Mouse (Mus musculus) kidney, adult 2 months (tissue): ENCODE data around the gene Kcnv2. TPM values are rescaled to one million over a fixed set of nuclear protein-coding genes. Genes with fewer than 3 reads are reported as not detected.
A peak's percentile ranks its signal among the peaks of the same experiment; 100 is the strongest.

Source experiments
- DNase-seq: peaks from one replicate; pipeline ENCODE4 v3.0.0; 2021
- H3K27ac ChIP-seq: fragments of 200-500 bp; 2 replicates; pipeline ENCODE4 v1.5.1; 2012; ENCODE audit warnings: low read depth, low read length, control low read depth, inconsistent platforms; ENCODE audit not compliant: insufficient read depth
- H3K27me3 ChIP-seq: fragments of 200-500 bp; replicated peaks from 2 replicates; pipeline ENCODE4 v1.6.1; 2012; ENCODE audit warnings: mild to moderate bottlenecking, moderate library complexity, low read length, inconsistent platforms; ENCODE audit not compliant: control insufficient read depth, insufficient read depth
- H3K36me3 ChIP-seq: fragments of 200-500 bp; 2 replicates; pipeline ENCODE4 v1.6.1; 2012; ENCODE audit warnings: mild to moderate bottlenecking, moderate library complexity, low read length, inconsistent platforms; ENCODE audit not compliant: control insufficient read depth, insufficient read depth
- H3K4me1 ChIP-seq: fragments of 200-500 bp; 2 replicates; pipeline ENCODE4 v1.6.1; 2011; ENCODE audit warnings: low read length; ENCODE audit not compliant: control insufficient read depth, insufficient read depth
- H3K4me3 ChIP-seq: fragments of 200-500 bp; 2 replicates; pipeline ENCODE4 v1.5.1; 2011; ENCODE audit warnings: mild to moderate bottlenecking, low read depth, low read length, control low read depth; ENCODE audit not compliant: insufficient read depth
- CTCF ChIP-seq: fragments of 200-500 bp; conservative IDR thresholded peaks from 2 replicates; pipeline ENCODE4 v1.5.1; 2011; ENCODE audit warnings: low read depth, mild to moderate bottlenecking, control low read depth, low read length, moderate library complexity, mixed read lengths; ENCODE audit not compliant: insufficient read depth, insufficient read length
- POLR2A ChIP-seq: fragments of 200-500 bp; IDR thresholded peaks from one replicate; pipeline ENCODE4 v1.6.1; 2011; ENCODE audit warnings: low read depth, low read length, control low read depth
- WGBS: fragments of 180-500 bp; shearing (Covaris S2); methylation state at CpG from one replicate; pipeline ENCODE4 v1.1.7; 2018; 5-methylcytosine and 5-hydroxymethylcytosine counted together
- polyA plus RNA-seq: library from polyadenylated mRNA; depleted of rRNA; stranded (reverse); fragments of >200 nt; gene quantifications from 2 replicates; pipeline ENCODE4 v1.2.3, GENCODE M21; 2012

The Kcnv2 gene
- polyA plus RNA-seq, 1 experiment: 0.02 TPM

DNA sequence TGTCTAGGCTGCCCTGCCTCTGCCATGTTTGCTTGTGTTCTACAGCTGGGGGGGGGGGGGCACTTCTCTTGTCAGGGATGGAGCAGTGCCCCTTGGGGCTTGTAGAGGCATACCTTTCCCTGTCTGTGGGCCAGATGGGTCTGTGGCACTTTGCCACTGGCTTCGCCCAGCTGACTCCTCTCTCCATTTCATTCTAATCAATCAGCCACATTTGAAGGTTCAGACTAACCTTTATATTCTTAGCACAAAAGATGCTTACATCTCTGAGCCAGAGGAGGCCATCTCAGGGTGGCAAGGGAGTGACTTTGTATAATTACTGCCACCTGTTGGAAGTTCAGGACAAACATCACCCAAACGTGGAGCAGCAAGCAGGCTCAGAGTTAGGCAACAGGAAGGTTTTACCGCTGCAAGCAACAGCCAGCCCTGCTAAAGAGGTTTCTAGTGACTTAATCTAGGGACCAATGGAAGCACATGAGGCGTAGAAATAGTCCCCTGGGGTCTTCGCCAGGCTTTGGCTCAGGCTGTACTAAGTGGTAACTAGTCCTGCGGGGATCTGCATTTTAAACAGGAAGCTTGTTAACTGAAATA, 9.9 kb downstream of the Kcnv2 start:
- DNase-seq: no peak
- WGBS: 73% methylated on average over 6 of the region's 6 CpGs
- no peaks in the 10 kb centered on the region for H3K4me1 ChIP-seq
- TF ChIP-seq CTCF (peak; percentile 47), POLR2A (no peak)
- no peaks in the 10 kb centered on the region for H3K27me3 ChIP-seq
- H3K27ac ChIP-seq: no peak overlapping the region
- H3K36me3 ChIP-seq: no peaks in the 10 kb centered on the region
- H3K4me3 ChIP-seq: no peak overlapping the region

DNA sequence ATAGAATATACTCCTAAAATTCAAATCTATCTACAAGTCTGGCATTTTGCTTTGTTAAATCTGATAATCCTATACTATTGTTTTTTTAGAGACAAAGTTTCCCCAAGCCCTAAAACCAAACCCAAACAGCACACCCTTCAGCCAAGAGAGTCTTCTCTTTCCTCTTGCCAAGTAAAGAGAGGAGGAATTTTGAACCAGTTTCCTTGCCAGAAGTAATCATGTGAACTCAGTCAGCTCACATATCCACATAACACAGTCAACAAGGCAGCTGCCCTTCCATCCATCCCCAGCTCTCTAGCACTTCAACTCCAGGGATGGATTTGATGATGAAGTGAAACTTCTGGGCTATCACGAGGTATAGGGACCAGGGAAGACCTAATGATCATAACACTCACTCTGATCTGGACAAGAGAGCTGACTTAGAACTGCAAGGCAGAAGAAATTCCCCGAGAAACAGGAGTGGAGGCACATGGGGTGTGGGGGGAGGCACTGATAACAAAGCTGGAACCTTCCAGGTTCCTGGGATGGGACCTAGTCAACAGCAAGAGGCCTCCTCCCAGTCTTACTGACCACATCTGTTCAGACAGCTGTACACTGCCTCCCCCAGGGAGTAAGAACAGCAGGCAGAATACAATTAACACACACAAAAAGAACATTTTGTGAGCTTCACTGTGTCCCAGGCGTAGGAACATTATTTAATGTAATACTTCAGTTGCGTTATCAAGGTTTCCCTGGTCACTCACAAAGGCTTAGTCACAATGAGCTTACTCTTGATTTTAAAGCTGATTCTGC, 13.9 kb downstream of the Kcnv2 start:
- no peak for DNase-seq
- H3K27ac ChIP-seq: no peak overlapping the region
- H3K27me3 ChIP-seq: no peaks in the 10 kb centered on the region
- H3K4me1 ChIP-seq: no peaks in the 10 kb centered on the region
- WGBS: 90% methylated on average over 4 of the region's 4 CpGs
- TF ChIP-seq CTCF (no peak), POLR2A (no peak)
- H3K4me3 ChIP-seq: no peak overlapping the region
- no peaks in the 10 kb centered on the region for H3K36me3 ChIP-seq

DNA sequence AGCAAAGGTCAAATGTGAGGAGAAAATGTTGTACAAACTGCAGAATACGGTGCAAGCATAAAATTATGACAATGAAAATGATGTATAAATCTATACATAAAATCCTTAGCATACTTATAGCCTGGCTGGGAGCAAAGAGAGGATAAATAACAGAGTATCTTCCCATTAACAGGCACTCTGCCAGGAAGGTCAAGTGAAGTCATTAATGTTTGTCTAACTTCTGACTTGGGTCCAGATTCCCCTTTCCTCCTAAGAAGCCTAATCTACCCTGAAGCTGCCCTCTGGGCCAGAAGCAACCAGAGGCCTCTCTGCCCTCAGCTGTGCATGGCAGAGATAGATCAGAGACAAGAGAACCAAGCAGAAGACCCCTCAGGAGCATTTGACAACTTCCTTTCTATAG, 24.1 kb downstream of the Kcnv2 start:
- WGBS: 87% methylated on average over 1 of the region's 1 CpGs
- no peaks in the 10 kb centered on the region for H3K4me1 ChIP-seq
- H3K4me3 ChIP-seq: no peak overlapping the region
- peak; percentile 84 for DNase-seq
- TF ChIP-seq POLR2A: no peak
- TF ChIP-seq CTCF: no peak
- no peaks in the 10 kb centered on the region for H3K36me3 ChIP-seq
- H3K27me3 ChIP-seq: no peaks in the 10 kb centered on the region
- no peak overlapping the region for H3K27ac ChIP-seq

DNA sequence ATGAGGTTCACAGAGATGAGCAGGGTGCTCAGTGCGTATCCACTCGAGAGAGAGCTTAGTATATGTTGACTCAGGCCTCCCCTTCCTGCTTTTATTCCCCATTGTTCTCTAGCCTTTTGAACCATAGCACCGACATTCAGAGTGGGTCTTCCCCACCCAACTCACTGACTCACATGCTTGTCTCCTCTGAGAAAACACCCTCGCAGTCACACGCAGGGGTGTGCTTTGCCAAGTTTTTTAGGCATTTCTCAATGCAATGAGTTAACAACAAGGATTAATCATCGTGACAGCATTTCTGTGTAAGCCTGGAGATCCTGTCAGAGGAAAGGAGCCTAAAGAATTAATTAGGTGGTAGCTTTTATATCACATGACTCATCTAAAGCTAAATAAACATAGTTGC, 29.3 kb downstream of the Kcnv2 start:
- no peak for DNase-seq
- WGBS: 47% methylated on average over 6 of the region's 6 CpGs

DNA sequence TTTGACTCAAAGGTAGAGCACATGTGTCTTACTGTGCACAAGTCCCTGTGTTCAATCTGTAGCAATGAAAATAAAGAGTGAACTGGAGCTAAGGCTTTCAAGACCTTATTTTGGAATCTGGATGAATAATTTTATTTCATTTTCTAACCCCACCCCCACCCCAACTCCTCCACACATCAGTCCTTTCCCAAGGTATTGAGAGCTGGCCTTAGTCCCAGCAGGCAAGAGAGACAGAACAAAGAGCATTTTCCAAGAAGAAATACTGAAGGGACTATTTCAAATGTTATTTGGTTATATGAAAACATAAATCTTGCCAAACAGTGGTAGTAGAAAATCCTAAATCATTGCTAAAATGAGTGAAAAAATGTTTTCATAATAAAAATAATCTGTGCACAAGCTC, 38.0 kb downstream of the Kcnv2 start:
- Histone ChIP-seq H3K27me3 (no peaks in the 10 kb centered on the region), H3K27ac (no peak overlapping the region), H3K4me1 (0 out of 2 replicates have a peak, but pooled peaks cover 4% of the 10 kb centered on the region), H3K4me3 (no peak overlapping the region), H3K36me3 (no peaks in the 10 kb centered on the region)
- TF ChIP-seq POLR2A (no peak), CTCF (no peak)
- DNase-seq: no peak

More for the DNA sequence above, 29.3 kb downstream of the Kcnv2 start:
- TF ChIP-seq POLR2A (no peak), CTCF (no peak)
- no peaks in the 10 kb centered on the region for H3K36me3 ChIP-seq
- H3K4me3 ChIP-seq: no peak overlapping the region
- H3K27ac ChIP-seq: no peak overlapping the region
- H3K4me1 ChIP-seq: no peaks in the 10 kb centered on the region
- H3K27me3 ChIP-seq: no peaks in the 10 kb centered on the region

DNA sequence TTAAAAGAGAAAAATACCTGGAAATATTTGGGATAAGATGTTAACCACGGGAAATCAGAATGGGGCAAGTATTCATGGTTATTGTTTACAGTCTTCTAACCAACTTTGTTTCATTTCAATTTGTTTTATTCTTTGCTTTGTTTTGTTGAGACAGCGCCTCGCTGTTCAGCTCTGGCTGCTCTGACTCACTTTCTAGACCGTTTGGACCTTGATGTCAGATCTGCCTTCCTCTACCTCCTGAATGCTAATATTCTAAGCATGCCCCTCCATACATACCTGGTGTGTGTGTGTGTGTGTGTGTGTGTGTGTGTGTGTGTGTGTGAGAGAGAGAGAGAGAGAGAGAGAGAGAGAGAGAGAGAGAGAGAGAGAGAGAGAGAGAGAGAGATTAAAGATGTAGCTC, 41.5 kb downstream of the Kcnv2 start:
- no peak for DNase-seq
- no peaks in the 10 kb centered on the region for H3K36me3 ChIP-seq
- no peak overlapping the region for H3K27ac ChIP-seq
- WGBS: 38% methylated on average over 4 of the region's 4 CpGs
- TF ChIP-seq POLR2A: no peak
- TF ChIP-seq CTCF: no peak
- no peak overlapping the region for H3K4me3 ChIP-seq
- H3K27me3 ChIP-seq: no peaks in the 10 kb centered on the region
- H3K4me1 ChIP-seq: 0 out of 2 replicates have a peak, but pooled peaks cover 4% of the 10 kb centered on the region

DNA sequence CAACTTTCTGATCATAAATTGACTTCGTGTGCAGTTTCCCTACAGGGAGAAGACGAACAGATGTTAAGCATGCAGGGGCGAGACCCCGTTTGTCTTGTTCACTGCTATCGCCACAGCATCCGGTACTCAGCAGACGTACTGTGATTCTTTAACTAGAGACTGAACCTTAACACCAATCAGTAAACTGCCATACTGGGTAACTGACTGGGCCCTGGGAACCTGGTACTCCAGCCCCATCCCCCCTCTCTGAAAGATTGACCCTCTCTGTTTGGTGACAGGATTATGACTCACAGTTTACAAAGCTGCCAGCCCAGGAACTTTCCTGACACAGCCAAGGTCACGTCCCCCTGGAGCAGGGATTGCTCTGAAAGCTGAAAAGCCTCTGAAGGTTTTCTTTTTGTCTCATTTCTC, 42.1 kb downstream of the Kcnv2 start:
- TF ChIP-seq CTCF: no peak
- no peak for TF ChIP-seq POLR2A
- Histone ChIP-seq H3K4me3 (peak overlapping the region; percentile 35; the same call in 1 of the 2 replicates), H3K27me3 (no peaks in the 10 kb centered on the region), H3K4me1 (0 out of 2 replicates have a peak, but pooled peaks cover 4% of the 10 kb centered on the region), H3K27ac (no peak overlapping the region), H3K36me3 (no peaks in the 10 kb centered on the region)
- peak; percentile 41 for DNase-seq
- WGBS: 13% methylated on average over 8 of the region's 8 CpGs
